Mouse (Mus musculus) spleen, adult 2 months (tissue): ENCODE results near the gene Frmd3. TPM values are rescaled to one million over a fixed set of nuclear protein-coding genes. Genes with fewer than 3 reads are reported as not detected.

Source experiments
- DNase-seq, 2 experiments: peaks; one replicate each; pipeline versions ENCODE4 v3.0.0 to v3.0.0-alpha.2; 2012 to 2021; ENCODE audit warnings: low spot score in 2 of 2, low read depth in 1 of 2
- H3K27ac ChIP-seq: fragments of 200-500 bp; 2 replicates; pipeline ENCODE4 v1.5.1; 2012; ENCODE audit warnings: low read length, inconsistent platforms; ENCODE audit not compliant: insufficient read depth
- H3K27me3 ChIP-seq: fragments of 200-500 bp; 2 replicates; pipeline ENCODE4 v1.6.1; 2012; ENCODE audit warnings: mild to moderate bottlenecking, moderate library complexity, low read length, inconsistent platforms; ENCODE audit not compliant: control insufficient read depth, insufficient read depth
- H3K36me3 ChIP-seq: fragments of 200-500 bp; 2 replicates; pipeline ENCODE4 v1.6.1; 2012; ENCODE audit warnings: mild to moderate bottlenecking, low read length, inconsistent platforms; ENCODE audit not compliant: control insufficient read depth, insufficient read depth
- H3K4me1 ChIP-seq: fragments of 200-500 bp; 2 replicates; pipeline ENCODE4 v1.6.1; 2011; ENCODE audit warnings: inconsistent platforms; ENCODE audit not compliant: control insufficient read depth, insufficient read depth, insufficient read length
- H3K4me3 ChIP-seq: fragments of 200-500 bp; 2 replicates; pipeline ENCODE4 v1.5.1; 2011; ENCODE audit warnings: mild to moderate bottlenecking, inconsistent platforms; ENCODE audit not compliant: insufficient read depth, insufficient read length; ENCODE audit errors: extremely low read depth
- CTCF ChIP-seq: fragments of 200-500 bp; IDR thresholded peaks from 2 replicates; pipeline ENCODE4 v1.5.1; 2011; ENCODE audit warnings: mild to moderate bottlenecking, inconsistent platforms; ENCODE audit not compliant: insufficient read depth, insufficient read length, insufficient replicate concordance; ENCODE audit errors: extremely low read depth
- POLR2A ChIP-seq: fragments of 200-500 bp; IDR thresholded peaks from 2 replicates; pipeline ENCODE4 v1.6.1; 2011; ENCODE audit warnings: low read depth, low read length, inconsistent platforms
- WGBS: fragments of 180-500 bp; shearing (Covaris S2); methylation state at CpG from one replicate; pipeline ENCODE4 v1.1.7; 2018; 5-methylcytosine and 5-hydroxymethylcytosine counted together
- polyA plus RNA-seq: library from polyadenylated mRNA; depleted of rRNA; stranded (reverse); fragments of >200 nt; gene quantifications from 2 replicates; pipeline ENCODE4 v1.2.3, GENCODE M21; 2012; rRNA removed

Frmd3 gene
- 0.05 and 0.12 TPM in 2 replicates for polyA plus RNA-seq

DNA sequence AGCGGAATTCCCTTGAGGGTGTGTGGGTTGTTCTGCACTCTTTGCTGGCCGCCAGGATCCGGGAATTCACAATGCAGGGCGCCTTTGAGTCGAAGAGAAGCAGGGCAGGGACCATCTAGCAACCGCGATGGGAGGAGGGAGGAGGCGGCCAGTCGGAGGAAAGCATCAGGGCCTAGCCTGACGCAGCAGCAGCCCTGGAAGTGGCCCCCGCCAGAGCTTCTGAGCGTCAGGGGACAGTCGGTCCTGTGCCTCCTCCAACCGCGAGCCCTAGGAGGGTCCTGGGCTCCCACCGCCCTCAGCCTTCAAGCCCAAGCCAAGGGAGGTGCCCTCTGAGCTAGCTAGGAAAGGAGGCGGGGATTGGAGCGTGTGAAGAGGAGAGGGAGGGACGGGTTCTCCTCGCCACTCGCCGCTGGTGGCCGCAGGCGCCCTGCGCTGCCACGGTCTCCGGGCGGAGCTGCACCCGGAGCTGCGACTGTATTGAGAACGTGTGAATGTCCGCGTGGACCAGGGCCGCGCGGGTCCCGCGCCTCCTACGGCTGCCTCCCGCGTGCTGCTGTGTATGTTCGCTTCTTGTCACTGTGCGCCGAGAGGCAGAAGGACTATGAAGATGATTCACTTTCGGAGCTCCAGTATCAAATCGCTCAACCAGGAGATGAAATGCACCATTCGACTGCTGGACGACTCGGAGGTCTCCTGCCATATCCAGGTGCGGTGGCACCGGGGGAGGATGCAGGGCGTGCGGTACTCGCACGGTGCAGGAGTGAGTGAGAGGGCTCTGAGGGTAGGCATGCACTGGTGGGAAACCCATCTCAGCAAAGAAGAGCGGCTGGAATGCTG, at the start of gene Frmd3:
Gene Frmd3, plus strand, starts transcription at position 232 of the 837 bp plus-strand sequence.
- TF ChIP-seq POLR2A (no peak), CTCF (no peak)
- DNase-seq, result no peak
- peak within 1 kb of the TSS; percentile 2; the same call in 1 of the 2 replicates for H3K4me3 ChIP-seq

GRCm38 (mm10) chr4:73980454-73980853, 32.8 kb upstream of the Frmd3 start:
- TF ChIP-seq CTCF, result no peak
- no peak for TF ChIP-seq POLR2A
- Histone ChIP-seq H3K27ac (no peak overlapping the region), H3K4me1 (no peaks in the 10 kb centered on the region), H3K27me3 (no peaks in the 10 kb centered on the region), H3K36me3 (no peaks in the 10 kb centered on the region), H3K4me3 (no peak overlapping the region)
- 79% methylated on average over 3 of the region's 3 CpGs for WGBS
- DNase-seq, result no peak

More for the DNA sequence above, at the start of gene Frmd3:
- Histone ChIP-seq H3K27ac (no peak within 1 kb of the TSS), H3K4me1 (no peaks in the 10 kb centered on the region), H3K36me3 (no peaks in the 10 kb centered on the region), H3K27me3 (no peaks in the 10 kb centered on the region)
- 7% methylated on average over 53 of the region's 56 CpGs for WGBS

GRCm38 (mm10) chr4:74012277-74012676, 965 bp upstream of the Frmd3 start:
- no peak for DNase-seq
- Histone ChIP-seq H3K27me3 (no peaks in the 10 kb centered on the region), H3K36me3 (no peaks in the 10 kb centered on the region), H3K4me1 (no peaks in the 10 kb centered on the region), H3K27ac (no peak overlapping the region), H3K4me3 (no peak overlapping the region)
- no peak for TF ChIP-seq POLR2A
- no peak for TF ChIP-seq CTCF
- WGBS, result 47% methylated on average over 3 of the region's 3 CpGs

DNA sequence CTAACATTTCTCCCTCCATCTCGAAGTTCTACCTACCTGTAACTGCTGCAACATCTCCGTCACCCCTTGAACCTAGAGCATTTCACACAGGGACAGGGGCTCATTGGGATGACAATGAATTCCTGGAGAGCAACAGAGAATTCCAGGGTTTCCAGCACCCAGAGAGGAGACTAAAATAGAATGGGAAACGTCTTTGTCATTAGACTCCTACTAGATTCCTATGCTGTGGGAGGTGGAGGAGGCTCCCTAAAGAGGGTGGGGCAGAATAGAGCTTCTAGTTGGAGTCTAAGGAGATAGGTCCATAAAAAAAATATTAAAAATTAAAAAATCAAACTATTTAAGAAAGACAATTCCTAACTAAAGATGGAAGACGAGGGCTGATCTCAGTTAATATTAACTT, 542 bp upstream of the Frmd3 start:
- TF ChIP-seq POLR2A (no peak), CTCF (no peak)
- H3K27me3 ChIP-seq, result no peaks in the 10 kb centered on the region
- no peak overlapping the region for H3K27ac ChIP-seq
- H3K4me3 ChIP-seq, result no peak overlapping the region
- DNase-seq, result no peak
- no peaks in the 10 kb centered on the region for H3K36me3 ChIP-seq
- no peaks in the 10 kb centered on the region for H3K4me1 ChIP-seq
- WGBS, result 46% methylated on average over 4 of the region's 4 CpGs

DNA sequence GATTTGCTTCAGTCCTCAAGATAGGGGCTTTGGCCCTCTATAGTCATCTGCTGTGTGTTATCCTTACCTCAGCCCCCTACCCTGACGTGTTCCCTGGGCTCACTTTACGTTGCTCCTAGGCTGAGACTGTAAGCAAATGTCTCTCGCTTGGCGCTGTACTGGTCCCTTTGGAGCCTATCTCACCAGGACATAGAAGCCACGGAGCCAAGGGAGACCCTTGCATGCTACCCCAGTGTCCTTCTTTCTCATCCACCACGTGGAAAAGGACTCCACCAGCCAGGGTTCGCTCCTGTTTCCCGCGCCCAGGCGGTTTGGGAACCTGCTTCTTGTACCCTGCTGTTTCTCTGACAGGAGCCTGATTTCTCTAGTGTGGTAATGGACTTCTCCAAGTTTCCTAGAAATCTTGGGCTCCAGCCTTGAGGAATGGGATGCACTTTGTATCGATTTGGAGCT, 832 bp downstream of the Frmd3 start:
- TF ChIP-seq CTCF, result no peak
- TF ChIP-seq POLR2A, result no peak
- WGBS, result 18% methylated on average over 11 of the region's 11 CpGs
- DNase-seq, result no peak
- Histone ChIP-seq H3K36me3 (no peaks in the 10 kb centered on the region), H3K4me1 (no peaks in the 10 kb centered on the region), H3K4me3 (no peak overlapping the region), H3K27ac (no peak overlapping the region), H3K27me3 (no peaks in the 10 kb centered on the region)

GRCm38 (mm10) chr4:74020084-74020483, 6.8 kb downstream of the Frmd3 start:
- H3K4me1 ChIP-seq, result no peaks in the 10 kb centered on the region
- H3K27me3 ChIP-seq, result no peaks in the 10 kb centered on the region
- H3K36me3 ChIP-seq, result no peaks in the 10 kb centered on the region
- DNase-seq, result no peak
- no peak overlapping the region for H3K27ac ChIP-seq
- 76% methylated on average over 2 of the region's 2 CpGs for WGBS
- TF ChIP-seq CTCF (no peak), POLR2A (no peak)
- no peak overlapping the region for H3K4me3 ChIP-seq

GRCm38 (mm10) chr4:74043226-74043625, 30.0 kb downstream of the Frmd3 start:
- no peaks in the 10 kb centered on the region for H3K36me3 ChIP-seq
- DNase-seq, result no peak
- no peak for TF ChIP-seq POLR2A
- TF ChIP-seq CTCF, result no peak

More at GRCm38 (mm10) chr4:74043226-74043625, 30.0 kb downstream of the Frmd3 start:
- Histone ChIP-seq H3K4me1 (no peaks in the 10 kb centered on the region), H3K27me3 (no peaks in the 10 kb centered on the region), H3K27ac (no peak overlapping the region), H3K4me3 (no peak overlapping the region)
